Mouse (Mus musculus) heart, postnatal 36 days (tissue): ENCODE results near the gene Atp6v1g2. TPM values are rescaled to one million over a fixed set of nuclear protein-coding genes. Genes with fewer than 3 reads are reported as not detected.

Experiments
- DNase-seq, 2 experiments: peaks; one replicate each; pipeline ENCODE4 v3.0.0; 2021 to 2022
- intact Hi-C: fragments of 180-260 bp; cut with DNase I; formaldehyde crosslinking; loops from one replicate; pipeline ENCODE4 v1.15.1; 2025
- total RNA-seq, 2 experiments: library from RNA; stranded (reverse); gene quantifications; 2 replicates each; pipeline ENCODE4 v1.2.3; 2021

Atp6v1g2 gene
- total RNA-seq, 2 experiments from 2014 or later = 2.0 to 2.6 TPM

DNA sequence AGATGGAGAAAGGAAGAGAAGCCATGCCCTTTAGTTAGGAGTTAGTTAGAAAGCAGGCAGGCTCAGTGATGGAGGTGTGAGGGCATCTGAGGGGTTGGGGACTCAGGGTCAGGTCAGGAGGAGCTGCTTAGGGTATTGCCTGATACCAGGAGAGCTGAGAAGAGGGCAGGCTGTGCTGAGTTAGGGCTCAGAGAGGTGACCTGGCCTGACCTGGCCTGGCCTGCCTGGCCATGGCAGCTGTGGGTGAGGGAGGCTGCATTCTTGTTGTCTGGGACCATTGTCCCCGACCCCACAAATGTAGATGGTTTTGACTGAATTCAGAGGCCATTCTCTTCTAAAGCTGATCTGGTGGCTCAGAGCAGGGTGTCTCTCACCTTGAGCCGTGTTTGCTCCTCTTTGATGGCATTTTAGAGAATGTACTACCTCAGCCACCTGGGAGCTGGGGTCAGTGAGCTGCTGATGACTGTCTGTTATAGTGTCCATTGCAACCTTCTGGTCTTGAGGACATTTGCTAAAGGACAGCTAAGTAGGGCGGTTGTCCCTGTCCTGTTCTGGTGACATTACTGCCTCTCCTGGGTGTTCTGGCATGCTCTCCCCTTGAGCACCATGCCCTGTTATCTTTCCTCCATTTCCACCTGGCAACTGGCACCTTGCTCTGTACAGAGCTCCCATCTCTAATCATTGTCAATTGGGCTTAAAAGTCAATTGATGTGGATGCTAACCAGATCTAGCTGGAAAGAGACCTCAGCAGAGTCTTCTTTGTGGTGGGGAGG lies 17.1 kb downstream of the Atp6v1g2 start:
- intact Hi-C loops = no loop called here
- DNase-seq = no peak

DNA sequence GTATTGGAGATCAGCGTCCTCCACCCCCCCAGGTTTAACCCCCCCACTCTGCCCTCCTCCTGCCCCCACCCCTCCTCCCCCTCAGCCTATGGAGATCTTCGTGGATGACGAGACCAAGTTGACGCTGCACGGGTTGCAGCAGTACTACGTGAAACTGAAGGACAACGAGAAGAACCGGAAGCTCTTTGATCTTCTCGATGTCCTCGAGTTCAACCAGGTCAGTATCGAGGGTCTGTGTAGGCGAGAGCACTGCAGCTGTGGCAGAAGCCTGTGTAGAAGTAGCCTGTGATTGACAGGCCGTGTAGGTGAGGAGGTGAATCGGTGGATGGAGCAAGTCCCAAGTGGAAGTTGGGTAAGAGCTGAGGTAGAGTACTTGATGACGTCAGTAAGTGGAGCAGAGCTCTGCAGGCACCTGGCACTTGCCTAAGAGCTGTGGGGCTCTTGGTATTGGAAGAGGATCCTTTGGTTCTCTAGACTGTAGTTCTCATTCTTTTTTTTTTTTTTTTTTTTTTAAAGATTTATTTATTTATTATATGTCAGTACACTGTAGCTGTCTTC lies 17.8 kb downstream of the Atp6v1g2 start:
- no peak for DNase-seq
- intact Hi-C loops = no loop called here

DNA sequence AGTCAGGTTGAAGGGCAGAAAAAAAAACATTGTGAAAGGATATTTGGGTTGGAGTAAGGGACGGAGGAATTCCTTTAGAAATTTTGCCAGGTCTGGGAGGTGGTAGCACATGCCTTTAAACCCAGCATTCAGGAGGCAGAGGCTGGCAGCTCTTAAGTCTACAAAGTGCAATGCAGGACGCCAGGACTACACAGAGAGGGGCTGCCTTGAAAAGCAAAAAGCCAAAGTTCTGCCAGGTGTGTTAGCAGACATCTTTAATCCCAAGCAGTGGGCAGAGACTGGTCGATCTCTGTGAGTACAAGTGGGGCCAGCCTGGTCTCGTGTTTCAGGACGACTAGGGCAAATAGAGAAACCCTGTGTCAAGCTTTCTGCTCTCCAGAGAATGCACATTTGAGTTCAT lies 18.5 kb downstream of the Atp6v1g2 start:
- intact Hi-C loops = no loop called here
- no peak for DNase-seq

DNA sequence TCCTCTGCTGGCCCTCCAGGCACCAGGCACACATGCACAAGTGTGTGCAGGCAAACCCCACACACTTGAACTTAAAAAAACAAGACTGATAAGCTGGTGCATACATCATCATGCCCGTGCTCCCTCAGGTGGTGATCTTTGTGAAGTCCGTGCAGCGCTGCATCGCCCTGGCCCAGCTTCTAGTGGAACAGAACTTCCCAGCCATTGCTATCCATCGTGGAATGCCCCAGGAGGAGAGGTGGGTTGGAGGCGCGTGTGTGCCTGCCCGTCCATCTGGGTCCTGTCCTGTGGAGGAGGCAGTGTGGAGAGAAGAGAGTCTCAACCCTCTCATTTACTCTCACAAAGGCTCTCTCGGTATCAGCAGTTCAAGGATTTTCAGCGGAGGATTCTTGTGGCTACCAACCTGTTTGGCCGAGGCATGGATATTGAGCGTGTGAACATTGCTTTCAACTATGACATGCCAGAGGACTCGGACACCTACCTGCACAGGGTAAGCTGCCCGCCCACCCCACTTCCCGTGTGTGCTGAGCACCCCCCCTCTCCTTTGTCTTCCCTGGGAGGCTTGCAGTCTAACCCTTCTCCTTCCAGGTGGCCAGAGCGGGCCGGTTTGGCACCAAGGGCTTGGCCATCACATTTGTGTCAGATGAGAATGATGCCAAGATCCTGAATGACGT lies 19.3 kb downstream of the Atp6v1g2 start:
- intact Hi-C loops = no loop called here
- no peak for DNase-seq

DNA sequence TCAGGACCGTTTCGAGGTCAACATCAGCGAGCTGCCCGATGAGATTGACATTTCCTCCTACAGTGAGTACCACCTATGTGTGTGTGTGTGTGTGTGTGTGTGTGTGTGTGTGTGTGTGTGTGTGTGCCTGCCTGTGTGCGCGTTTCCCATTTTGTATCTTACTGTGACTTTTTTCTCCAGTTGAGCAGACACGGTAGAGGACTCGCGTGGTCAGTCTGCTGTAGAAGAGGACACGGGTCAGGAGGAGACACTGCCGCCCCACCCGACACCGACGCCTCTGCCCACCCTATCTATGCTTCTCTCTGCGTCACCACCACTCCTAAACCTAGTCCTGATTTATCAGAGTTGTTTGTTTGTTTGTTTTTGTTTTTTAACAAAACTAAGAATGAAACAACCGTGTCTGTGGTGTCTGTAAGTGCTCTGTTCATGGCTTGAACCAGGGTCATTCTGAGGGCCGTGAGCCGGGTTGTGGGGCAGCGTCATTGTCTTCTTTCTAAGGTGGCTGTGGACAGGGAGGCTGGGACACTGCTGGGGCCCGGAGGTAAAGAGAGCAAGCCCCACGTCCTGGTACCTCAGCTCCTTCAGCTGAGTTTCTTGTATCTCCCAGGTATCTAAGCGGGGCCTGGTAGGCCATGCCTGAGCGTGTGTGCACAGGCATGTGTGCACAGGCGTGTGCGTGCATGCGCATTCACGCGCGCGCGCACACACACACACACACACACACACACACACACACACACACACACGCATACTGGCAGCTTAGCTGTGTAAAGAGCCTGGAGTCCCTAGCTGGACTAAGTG lies 20.0 kb downstream of the Atp6v1g2 start:
- DNase-seq = no peak
- intact Hi-C loops = no loop called here

DNA sequence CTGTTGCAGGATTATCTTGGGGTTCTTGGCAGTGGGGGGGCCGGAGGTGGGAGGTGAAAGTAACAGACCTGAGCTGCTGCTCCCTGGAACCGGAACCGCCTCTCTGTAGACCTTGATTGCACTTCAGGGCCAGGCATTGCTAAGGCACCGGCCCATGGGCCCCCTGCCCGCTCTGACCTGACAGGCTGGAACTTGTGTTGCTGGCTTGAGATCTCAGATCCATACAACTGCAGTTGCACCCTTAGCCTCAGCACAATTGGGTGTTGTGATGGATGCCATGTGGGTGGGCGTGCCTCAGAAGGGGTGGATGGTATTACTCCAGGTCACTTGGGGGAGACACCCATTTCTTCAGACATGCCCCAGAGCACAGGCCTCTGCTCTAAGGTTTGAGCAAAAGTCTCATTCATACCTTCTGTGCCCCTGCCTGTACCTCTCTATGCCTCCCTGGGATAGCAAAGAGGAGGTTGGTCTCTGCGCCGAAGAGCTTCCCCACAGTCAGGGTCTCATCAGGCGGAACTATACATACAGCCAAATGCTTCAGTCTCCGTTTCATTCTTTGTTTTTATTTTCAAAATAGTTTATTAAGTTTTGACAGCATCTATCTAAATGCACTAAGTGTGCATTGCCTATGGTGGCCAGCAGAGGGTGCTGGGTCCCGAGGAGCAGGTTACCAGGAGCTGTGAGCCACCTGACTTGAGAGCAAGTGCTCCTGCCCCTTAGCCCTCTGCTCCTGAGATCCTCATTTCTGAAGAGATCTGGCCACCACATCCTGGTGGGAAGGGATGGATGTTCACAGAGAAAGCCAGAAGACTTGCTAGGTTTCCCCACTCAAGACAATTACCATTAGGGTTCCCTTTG lies 21.0 kb downstream of the Atp6v1g2 start:
- DNase-seq = peak; percentile 62 to 73
- intact Hi-C loops = no loop called here

DNA sequence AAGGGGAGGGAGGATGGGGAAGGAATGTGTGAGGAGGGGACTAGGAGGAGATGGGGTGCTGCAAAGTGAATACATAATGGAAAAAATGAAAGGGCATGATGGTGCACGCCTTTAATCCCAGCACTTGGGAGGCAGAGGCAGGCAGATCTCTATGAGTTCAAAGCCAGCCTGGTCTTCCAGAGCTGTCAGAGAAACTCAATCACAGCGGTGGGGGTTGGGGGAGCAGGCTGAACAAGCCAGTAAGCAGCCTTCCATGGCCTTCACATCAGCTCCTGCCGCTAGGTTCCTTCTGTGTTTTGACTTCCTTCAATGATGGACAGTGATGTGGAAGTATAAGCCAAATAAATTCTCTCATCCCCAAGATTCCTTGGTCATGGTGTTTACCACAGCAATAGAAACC lies 21.8 kb downstream of the Atp6v1g2 start:
- no peak for DNase-seq
- intact Hi-C loops = no loop called here

DNA sequence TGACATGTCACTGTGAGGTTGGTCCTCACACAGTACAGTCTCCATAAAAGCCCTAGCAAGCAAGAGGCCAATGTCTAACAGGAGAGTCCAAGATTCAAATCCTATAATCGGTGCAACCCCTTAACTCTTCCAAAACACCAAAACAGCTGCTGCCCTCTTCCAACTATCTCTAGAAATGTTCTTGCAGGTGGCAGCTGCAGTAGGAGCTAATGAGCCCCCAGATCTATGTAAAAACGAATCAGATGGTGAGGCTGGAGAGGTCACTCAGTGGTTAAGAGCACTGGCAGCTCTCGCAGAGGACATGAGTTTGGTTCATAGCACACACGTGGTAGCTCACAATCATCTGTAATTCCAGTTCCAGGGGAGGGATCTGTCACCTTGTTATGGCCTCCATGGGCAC lies 22.2 kb downstream of the Atp6v1g2 start:
- DNase-seq = no peak
- intact Hi-C loops = no loop called here

DNA sequence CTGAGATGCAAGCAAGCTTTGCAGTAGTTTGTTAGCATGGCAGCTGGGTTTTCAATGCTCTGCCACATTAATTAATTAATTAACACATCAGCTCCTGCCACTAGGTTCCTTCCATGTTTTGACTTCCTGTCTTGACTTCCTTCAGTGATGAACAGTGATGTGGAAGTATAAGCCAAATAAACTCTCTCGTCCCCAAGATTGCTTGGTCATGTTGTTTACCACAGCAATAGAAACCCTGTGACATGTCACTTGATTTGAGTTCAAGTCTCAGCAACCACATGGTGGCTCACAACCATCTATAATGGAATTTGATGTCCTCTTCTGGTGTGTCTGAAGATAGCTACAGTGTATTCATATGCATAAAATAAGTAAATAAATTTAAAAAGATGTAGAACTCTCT lies 23.9 kb downstream of the Atp6v1g2 start:
- intact Hi-C loops = no loop called here
- DNase-seq = no peak

DNA sequence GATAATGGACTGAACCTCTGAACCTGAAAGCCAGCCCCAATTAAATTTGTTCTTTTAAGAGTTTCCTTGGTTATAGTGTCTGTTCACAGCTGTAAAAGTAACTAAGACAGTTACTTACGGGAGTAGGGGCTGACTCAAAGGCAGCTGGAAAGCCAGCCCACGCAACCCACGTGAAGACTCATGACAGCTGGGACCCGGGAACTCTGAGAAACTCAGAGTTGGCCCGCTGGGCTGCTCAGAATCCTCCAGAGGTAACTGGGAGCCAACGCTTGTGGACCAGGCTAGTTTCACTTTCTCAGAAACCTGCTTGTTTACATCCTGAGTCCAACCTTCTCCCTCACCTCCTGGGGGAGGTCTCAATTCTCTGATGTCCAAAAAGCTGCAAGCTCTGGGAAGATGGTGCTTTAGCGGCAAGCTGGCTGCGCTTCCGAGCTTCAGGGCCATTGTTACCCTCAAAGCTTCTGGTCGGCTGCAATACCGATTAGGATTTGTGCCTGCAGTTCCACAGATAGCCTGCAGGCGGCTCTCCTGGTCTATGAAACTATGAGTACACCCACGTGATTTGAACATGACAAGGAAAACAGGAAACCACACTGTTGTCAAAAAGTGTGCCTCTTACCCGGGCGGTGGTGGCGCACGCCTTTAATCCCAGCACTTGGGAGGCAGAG lies 24.5 kb downstream of the Atp6v1g2 start:
- intact Hi-C loops = loop anchor here (1.0 to 2.0 kb wide), 2 partner anchors 16 to 45 kb away; no protein-coding TSS in a partner anchor
- peak; percentile 97 to 99 for DNase-seq

DNA sequence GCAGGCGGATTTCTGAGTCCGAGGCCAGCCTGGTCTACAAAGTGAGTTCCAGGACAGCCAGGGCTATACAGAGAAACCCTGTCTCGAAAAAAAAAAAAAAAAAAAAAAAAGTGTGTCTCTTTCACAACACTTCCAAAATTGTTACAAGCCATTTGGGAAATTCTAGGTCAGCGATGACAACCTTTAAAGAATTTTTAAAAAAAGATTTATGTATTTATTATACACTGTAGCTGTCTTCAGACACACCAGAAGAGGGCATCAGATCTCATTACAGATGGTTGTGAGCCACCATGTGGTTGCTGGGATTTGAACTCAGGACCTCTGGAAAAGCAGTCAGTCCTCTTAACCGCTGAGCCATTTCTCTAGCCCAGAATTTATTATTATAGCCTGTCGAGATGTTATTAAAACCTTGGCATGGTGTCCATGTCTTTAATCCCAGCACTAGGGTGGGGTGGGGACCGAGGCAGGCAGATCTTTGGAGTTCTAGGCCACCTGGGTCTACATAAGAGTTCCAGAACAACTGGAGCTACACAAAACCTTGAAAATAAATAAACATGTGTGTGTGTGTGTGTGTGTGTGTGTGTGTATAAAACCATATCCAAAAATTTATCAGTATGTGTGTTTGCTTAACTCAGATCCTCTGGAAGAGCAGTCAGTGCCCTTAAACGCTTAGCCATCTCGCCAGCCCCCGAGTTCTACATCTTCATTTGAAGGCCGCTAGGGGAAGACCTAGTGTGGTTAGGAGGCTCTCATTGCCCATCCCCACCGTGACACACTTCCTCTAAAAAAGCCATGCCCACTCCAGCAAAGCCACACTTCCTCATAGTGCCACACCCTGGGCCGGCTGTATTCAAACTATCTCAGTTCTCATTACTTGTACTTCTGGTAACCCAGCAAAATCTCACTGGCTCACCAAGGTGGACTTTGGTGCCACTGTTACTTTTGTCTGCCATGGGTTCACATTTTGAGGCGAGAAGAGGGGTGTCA lies 25.3 kb downstream of the Atp6v1g2 start:
- intact Hi-C loops = loop anchor here (1.0 to 2.0 kb wide), 2 partner anchors 16 to 44 kb away; no protein-coding TSS in a partner anchor
- DNase-seq = peak; percentile 53 to 64

DNA sequence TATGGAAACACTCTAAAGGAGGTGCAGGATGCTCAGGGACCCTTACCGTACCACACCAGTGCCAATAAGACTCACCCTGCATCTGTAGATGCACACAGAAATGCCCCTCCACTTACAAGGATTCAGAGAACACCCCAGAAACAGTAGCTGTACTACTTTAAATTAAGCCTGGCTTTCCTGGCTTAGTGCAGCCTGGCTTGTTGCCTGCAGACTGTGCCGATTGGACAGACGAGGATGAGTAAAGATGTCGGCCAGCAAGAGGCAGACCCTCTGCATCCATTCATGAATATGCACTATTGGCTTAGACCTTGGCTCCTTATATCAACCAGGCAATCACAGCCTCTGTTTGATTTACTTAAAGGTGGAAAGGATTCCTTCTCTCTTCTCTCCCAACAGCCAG lies 26.2 kb downstream of the Atp6v1g2 start:
- intact Hi-C loops = loop anchor here (2.0 kb wide), 1 partner anchor 43 kb away; no protein-coding TSS in a partner anchor
- no peak for DNase-seq

DNA sequence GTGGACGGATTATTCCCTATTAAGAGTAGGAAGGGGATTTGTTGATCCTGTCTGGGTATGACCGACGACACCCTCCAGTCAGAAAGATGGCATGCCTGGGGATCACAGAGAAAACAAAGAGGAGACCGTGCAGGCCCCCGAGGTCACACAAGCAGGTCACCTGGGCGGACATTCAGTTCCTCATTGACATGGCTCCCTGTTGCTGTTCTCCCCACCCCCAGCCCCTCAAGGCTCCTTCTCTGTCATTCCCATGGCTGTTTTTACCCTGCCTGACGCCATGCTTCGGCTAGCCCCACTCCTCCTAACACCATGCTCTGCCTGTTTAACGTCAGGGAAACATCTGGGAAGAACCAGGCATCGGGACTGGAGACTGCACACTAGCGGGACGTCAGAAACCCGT lies 28.2 kb downstream of the Atp6v1g2 start:
- intact Hi-C loops = no loop called here
- no peak for DNase-seq

DNA sequence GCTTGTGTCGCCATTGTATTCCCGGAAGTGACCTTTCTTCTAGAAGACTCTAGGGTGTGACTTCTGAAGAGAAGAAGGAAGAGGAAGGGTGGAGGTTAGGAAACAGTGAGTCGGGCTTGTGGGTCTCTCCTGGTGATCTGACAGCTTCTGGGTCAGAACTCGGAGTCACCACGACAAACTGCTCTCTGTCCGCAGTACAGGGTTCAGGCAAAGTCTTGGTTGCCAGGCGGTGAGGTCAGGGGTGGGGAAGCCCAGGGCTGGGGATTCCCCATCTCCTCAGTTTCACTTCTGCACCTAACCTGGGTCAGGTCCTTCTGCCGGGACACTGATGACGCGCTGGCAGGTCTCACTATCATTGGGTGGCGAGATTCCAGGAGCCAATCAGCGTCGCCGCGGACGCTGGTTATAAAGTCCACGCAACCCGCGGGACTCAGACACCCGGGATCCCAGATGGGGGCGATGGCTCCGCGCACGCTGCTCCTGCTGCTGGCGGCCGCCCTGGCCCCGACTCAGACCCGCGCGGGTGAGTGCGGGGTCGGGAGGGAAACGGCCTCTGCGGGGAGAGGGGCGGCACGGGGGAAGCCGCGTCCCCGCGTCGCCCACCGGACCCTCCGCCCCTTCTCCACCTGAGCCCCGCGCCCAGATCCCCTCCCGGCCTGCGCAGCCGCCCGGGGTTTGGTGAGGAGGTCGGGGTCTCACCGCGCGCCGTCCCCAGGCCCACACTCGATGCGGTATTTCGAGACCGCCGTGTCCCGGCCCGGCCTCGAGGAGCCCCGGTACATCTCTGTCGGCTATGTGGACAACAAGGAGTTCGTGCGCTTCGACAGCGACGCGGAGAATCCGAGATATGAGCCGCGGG lies 29.4 kb downstream of the Atp6v1g2 start, which contains the start of gene H2-D1:
Gene H2-D1, plus strand, starts transcription at position 67 of the 859 bp plus-strand sequence.
- peak; percentile 100 for DNase-seq
- intact Hi-C loops = no loop called here

DNA sequence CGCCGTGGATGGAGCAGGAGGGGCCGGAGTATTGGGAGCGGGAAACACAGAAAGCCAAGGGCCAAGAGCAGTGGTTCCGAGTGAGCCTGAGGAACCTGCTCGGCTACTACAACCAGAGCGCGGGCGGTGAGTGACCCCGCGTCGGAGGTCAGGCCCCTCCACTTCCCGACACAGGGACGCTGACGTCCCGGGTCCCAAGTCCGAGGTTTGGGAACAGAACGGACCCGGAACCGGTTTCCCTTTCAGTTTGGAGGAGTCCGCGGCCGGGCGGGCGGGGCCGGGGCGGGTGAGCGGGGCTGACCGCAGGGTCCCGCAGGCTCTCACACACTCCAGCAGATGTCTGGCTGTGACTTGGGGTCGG lies 30.0 kb downstream of the Atp6v1g2 start:
- intact Hi-C loops = no loop called here
- peak; percentile 30 to 34 for DNase-seq

DNA sequence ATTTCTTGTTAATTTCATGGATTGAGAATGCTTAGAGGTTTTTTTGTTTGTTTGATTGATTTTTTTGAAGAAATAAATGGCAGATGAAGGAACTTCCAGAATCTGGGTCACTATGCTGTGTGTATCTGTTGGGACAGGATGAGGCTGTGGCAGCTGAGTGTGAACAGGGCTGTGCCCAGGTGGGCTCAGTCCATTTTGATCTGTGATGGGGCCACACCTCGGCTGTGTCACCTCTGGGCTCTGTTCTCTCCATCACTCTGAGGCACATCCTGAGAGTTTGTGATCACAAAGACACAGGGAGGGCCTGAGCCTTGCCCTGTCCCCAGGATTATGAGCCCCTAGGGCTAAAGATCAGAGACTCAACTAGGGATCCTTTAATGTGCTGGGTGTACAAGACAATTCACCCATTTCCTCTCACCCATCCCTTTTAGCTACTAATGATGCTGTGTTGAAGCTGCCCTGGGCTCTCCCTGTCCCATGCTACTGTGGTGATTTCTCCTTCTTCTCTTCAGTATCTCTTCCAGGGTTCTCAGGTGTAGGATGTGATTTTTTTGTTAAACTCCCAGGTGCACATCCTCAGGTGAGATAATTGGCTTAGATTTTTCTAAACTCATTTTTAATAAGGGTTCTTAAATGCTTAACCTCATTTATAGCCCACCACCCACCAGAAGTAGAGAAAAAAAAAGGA lies 34.1 kb downstream of the Atp6v1g2 start:
- DNase-seq = no peak
- intact Hi-C loops = no loop called here
